Mouse (Mus musculus): ENCODE measurements around the gene Emc9. TPM values are rescaled to one million over a fixed set of nuclear protein-coding genes. Genes with fewer than 3 reads are reported as not detected.
A peak's percentile ranks its signal among the peaks of the same experiment; 100 is the strongest.

The Emc9 gene
- polyA plus RNA-seq, 1 experiment, result 14.5 TPM

- no peak for DNase-seq (ENCODE audit: low read depth)
- TF ChIP-seq CTCF (IDR thresholded peaks at IDR 0.05; ENCODE audit: borderline replicate concordance, extremely low read depth, insufficient read depth, insufficient read length) (no peak), POLR2A (IDR thresholded peaks at IDR 0.05; ENCODE audit: borderline replicate concordance, extremely low read depth, insufficient read depth, insufficient read length, poor library complexity, severe bottlenecking) (no peak)
Measured at GRCm38 (mm10) chr14:55605743-55606459, 20.8 kb upstream of the Emc9 start.

DNA sequence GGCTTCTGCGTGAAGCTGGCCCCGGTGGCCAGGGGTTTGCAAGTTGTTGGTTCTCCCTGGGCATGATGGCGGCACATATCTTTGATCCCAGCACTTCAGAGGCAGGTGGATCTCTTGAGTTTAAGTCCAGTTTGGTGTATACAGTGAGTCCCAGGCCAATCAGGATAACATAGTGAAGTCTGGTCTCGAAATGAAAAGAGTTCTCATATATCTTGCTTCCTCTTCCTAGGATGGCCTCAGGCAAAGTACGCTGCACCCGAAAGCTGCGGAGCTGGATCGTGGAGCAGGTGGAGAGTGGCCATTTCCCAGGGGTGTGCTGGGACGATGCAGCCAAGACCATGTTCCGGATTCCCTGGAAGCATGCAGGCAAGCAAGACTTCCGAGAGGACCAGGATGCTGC, 19.7 kb upstream of the Emc9 start:
- no peak for DNase-seq (ENCODE audit: low read depth)
- no peak for TF ChIP-seq CTCF (IDR thresholded peaks at IDR 0.05; ENCODE audit: borderline replicate concordance, extremely low read depth, insufficient read depth, insufficient read length)
- TF ChIP-seq POLR2A (IDR thresholded peaks at IDR 0.05; ENCODE audit: borderline replicate concordance, extremely low read depth, insufficient read depth, insufficient read length, poor library complexity, severe bottlenecking), result no peak

DNA sequence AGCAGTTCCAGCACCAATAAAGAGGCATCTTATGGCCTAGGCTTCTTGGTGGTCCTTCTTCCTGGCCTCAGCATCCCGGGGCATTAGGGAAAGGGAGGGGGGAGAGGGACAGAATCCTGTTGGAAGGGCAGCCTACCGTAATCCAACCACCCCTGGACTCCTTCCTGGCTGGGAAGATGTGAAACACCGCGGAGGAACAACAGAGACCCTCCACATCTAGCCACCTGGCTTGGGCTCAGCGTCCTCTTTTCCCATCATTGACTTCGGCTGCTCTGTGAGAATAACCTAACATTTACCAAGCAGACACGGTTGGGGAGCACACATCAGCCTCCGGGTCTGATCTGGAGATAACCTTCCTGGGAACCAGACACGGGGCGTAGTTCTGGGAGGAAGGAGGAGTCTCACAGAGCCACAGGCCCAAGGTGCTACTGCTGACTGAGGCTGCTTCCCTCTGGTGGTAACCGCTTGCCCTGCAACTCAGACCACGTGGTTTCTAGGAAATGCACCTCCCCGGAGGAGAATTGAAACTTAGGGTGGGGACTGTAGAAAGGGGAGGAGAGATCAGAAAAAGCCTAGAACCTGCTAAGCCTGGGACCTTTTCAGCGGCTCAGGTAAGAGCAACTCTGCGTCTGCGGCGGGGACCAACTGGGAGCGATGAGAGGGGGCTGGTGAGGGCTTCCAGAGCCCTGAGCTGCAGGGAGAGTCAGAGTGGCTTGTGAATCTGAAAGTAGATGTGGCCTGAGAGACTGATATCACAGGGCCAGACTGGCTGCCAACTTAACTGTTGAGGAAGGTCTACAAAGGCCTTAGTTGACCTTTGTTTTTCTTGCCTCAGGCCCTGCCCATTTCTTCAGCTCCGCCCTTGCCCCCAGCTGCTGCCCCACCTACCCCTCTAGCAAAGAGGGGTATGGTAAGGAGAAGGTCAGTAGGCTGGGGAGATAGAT, 18.8 kb upstream of the Emc9 start:
- peak; percentile 87 for DNase-seq (ENCODE audit: low read depth)
- TF ChIP-seq POLR2A (IDR thresholded peaks at IDR 0.05; ENCODE audit: borderline replicate concordance, extremely low read depth, insufficient read depth, insufficient read length, poor library complexity, severe bottlenecking), result no peak
- TF ChIP-seq CTCF (IDR thresholded peaks at IDR 0.05; ENCODE audit: borderline replicate concordance, extremely low read depth, insufficient read depth, insufficient read length), result peak; percentile 90

- TF ChIP-seq CTCF (IDR thresholded peaks at IDR 0.05; ENCODE audit: borderline replicate concordance, extremely low read depth, insufficient read depth, insufficient read length), result no peak
- no peak for TF ChIP-seq POLR2A (IDR thresholded peaks at IDR 0.05; ENCODE audit: borderline replicate concordance, extremely low read depth, insufficient read depth, insufficient read length, poor library complexity, severe bottlenecking)
- DNase-seq (ENCODE audit: low read depth), result no peak
Measured at GRCm38 (mm10) chr14:55603271-55603632, 18.1 kb upstream of the Emc9 start, which contains the start of gene Irf9. Irf9 (plus strand) TSS chr14:55603571.

DNA sequence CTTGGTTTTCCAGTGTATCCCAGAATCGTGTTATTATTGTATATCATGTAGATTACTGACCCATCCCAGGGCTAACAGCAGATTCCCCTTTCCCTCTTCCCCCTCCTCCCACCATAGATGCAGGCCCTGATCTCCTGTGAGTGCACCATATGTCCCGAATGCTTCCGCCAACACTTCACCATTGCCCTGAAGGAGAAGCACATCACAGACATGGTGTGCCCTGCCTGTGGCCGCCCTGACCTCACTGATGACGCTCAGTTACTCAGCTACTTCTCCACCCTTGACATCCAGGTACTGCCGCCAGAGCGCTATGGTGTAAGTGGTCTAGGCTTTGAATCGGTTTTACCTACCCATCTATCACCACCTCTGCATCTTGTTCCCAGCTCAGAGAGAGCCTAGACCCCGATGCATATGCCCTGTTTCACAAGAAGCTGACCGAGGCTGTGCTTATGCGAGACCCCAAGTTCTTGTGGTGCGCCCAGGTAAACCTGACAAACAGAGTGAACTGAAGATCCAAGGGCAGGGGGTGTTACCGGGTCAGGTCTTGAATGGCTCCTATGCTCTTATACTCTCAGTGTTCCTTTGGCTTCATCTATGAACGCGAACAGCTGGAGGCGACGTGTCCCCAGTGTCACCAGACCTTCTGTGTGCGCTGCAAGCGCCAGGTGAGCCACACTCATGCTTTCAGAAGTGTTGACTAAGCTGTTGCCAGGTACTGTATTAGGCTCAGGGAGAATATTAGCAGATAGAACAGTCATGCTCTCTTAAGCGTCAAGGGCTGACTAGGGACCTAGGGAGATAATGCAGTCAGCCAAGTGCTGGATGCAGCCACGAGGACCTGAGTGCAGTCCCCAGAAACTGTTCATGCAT, 13.7 kb upstream of the Emc9 start:
- no peak for DNase-seq (ENCODE audit: low read depth)
- no peak for TF ChIP-seq POLR2A (IDR thresholded peaks at IDR 0.05; ENCODE audit: borderline replicate concordance, extremely low read depth, insufficient read depth, insufficient read length, poor library complexity, severe bottlenecking)
- no peak for TF ChIP-seq CTCF (IDR thresholded peaks at IDR 0.05; ENCODE audit: borderline replicate concordance, extremely low read depth, insufficient read depth, insufficient read length)

GRCm38 (mm10) chr14:55596036-55596690, 11.1 kb upstream of the Emc9 start:
- DNase-seq (ENCODE audit: low read depth), result peak; percentile 41
- no peak for TF ChIP-seq POLR2A (IDR thresholded peaks at IDR 0.05; ENCODE audit: borderline replicate concordance, extremely low read depth, insufficient read depth, insufficient read length, poor library complexity, severe bottlenecking)
- TF ChIP-seq CTCF (IDR thresholded peaks at IDR 0.05; ENCODE audit: borderline replicate concordance, extremely low read depth, insufficient read depth, insufficient read length), result no peak

- TF ChIP-seq POLR2A (IDR thresholded peaks at IDR 0.05; ENCODE audit: borderline replicate concordance, extremely low read depth, insufficient read depth, insufficient read length, poor library complexity, severe bottlenecking) (no peak), CTCF (IDR thresholded peaks at IDR 0.05; ENCODE audit: borderline replicate concordance, extremely low read depth, insufficient read depth, insufficient read length) (no peak)
- DNase-seq (ENCODE audit: low read depth), result no peak
Measured at GRCm38 (mm10) chr14:55592226-55592625, 7.1 kb upstream of the Emc9 start.

DNA sequence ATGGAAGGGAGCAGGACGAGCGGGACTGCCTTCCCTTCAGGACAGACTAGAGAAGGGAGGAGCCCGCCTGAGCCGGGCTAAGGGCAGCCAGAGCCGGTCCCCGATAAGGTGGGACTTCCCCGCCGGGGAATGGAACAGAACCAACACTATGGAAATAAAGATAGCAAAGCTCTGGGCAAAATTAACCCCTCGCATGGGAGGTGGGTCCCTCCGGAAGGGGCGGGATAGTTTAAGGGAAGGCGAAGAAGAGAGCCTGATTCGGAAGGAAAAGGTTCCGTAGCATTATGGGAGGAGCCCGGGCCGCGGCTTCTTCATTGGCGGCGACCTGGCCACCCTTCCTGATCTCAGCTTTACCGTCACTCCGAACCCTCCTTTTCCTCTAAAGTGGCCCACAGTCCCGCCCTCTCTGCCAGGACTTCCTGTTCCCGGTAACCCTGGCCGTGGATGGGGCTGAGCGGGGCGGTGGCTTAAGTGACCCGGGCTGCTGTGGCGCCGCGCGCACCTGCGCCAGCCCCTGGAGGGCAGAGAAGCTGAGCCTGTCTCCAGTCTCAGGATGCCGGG, 6.3 kb upstream of the Emc9 start, which contains the start of gene Rnf31:
Rnf31 (plus strand) TSS at position 378 of the 561 bp plus-strand sequence.
- peak; percentile 97 for DNase-seq (ENCODE audit: low read depth)

GRCm38 (mm10) chr14:55590748-55591330, 5.7 kb upstream of the Emc9 start, which contains the start of gene Psme2:
Psme2 (minus strand) TSS chr14:55591113.
- DNase-seq (ENCODE audit: low read depth), result peak; percentile 99
- TF ChIP-seq CTCF (IDR thresholded peaks at IDR 0.05; ENCODE audit: borderline replicate concordance, extremely low read depth, insufficient read depth, insufficient read length), result peak; percentile 2; the same call in 1 of the 2 replicates
- peak; percentile 9; the same call in 1 of the 2 replicates for TF ChIP-seq POLR2A (IDR thresholded peaks at IDR 0.05; ENCODE audit: borderline replicate concordance, extremely low read depth, insufficient read depth, insufficient read length, poor library complexity, severe bottlenecking)

More for the DNA sequence above, 6.3 kb upstream of the Emc9 start, which contains the start of gene Rnf31:
- TF ChIP-seq CTCF (IDR thresholded peaks at IDR 0.05; ENCODE audit: borderline replicate concordance, extremely low read depth, insufficient read depth, insufficient read length) (no peak), POLR2A (IDR thresholded peaks at IDR 0.05; ENCODE audit: borderline replicate concordance, extremely low read depth, insufficient read depth, insufficient read length, poor library complexity, severe bottlenecking) (peak; percentile 1; the same call in 1 of the 2 replicates)
